Mouse (Mus musculus): ENCODE results near the gene Pip5kl1. TPM values are rescaled to one million over a fixed set of nuclear protein-coding genes. Genes with fewer than 3 reads are reported as not detected.
A peak's percentile ranks its signal among the peaks of the same experiment; 100 is the strongest.

The Pip5kl1 gene
- polyA plus RNA-seq, 1 experiment from 2014 or later: 2.8 TPM

DNA sequence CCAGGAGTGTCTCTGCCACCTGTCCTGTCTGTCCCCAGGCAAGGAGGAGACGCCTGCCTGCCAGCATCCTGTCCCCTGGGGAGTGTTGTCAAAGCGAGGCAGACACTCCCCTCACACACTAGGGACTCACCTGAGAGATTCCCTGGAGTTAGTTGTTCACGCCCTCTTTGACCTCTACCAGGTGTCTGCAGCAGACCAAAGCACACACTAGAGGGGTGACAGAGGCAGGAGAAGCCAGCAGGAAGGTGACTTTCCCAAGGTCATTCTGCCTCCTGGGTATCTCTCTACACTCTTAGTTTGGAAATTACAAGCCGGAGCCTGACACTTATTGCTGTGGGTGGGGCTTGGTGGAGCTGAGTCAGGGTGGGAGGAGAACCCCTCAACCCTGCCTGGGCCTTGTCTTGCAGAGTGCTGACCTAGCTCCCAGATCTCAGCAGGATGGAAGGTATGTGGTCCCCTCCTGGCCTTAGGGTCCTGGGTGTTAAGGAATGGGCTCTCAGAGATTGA is 53.5 kb downstream of the Pip5kl1 start:
- DNase-seq (ENCODE audit: low spot score): no peak
- Histone ChIP-seq H3K4me1 (peaks cover 77% of the 10 kb centered on the region), H3K36me3 (no peaks in the 10 kb centered on the region), H3K9me3 (replicated peaks) (no peaks in the 10 kb centered on the region), H3K27ac (replicated peaks) (peak overlapping the region; percentile 85), H3K27me3 (ENCODE audit: low read depth, poor library complexity, severe bottlenecking) (no peaks in the 10 kb centered on the region), H3K4me3 (no peak overlapping the region)
- 62% methylated on average over 4 of the region's 4 CpGs for WGBS

DNA sequence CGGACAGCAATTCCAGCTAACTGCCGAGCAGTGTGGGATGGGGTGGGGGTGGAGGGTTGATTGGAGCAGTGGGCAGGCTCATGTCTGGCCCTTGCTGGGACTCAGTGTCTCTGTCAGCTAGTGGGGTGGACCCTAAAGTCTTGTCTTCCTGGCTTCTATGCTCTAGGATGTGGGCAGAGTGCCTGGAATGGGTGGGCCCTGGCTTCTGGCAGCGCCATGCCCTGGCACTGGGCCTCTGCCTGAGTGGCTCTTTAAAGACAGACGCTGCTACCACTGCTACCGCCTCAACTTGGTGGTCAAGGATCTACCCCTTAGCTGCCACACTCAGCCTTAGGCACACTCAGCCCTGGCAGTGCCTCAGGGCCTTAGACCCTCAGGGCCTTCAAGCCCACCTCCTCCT is 54.1 kb downstream of the Pip5kl1 start:
- H3K4me1 ChIP-seq: peaks cover 78% of the 10 kb centered on the region
- H3K27ac ChIP-seq (replicated peaks): peak overlapping the region; percentile 85
- no peaks in the 10 kb centered on the region for H3K9me3 ChIP-seq (replicated peaks)
- 48% methylated on average over 5 of the region's 5 CpGs for WGBS
- H3K36me3 ChIP-seq: peaks cover 3% of the 10 kb centered on the region; the same call in 1 of the 2 replicates
- H3K27me3 ChIP-seq (ENCODE audit: low read depth, poor library complexity, severe bottlenecking): no peaks in the 10 kb centered on the region
- no peak for DNase-seq (ENCODE audit: low spot score)
- peak overlapping the region; percentile 41; the same call in 1 of the 2 replicates for H3K4me3 ChIP-seq

DNA sequence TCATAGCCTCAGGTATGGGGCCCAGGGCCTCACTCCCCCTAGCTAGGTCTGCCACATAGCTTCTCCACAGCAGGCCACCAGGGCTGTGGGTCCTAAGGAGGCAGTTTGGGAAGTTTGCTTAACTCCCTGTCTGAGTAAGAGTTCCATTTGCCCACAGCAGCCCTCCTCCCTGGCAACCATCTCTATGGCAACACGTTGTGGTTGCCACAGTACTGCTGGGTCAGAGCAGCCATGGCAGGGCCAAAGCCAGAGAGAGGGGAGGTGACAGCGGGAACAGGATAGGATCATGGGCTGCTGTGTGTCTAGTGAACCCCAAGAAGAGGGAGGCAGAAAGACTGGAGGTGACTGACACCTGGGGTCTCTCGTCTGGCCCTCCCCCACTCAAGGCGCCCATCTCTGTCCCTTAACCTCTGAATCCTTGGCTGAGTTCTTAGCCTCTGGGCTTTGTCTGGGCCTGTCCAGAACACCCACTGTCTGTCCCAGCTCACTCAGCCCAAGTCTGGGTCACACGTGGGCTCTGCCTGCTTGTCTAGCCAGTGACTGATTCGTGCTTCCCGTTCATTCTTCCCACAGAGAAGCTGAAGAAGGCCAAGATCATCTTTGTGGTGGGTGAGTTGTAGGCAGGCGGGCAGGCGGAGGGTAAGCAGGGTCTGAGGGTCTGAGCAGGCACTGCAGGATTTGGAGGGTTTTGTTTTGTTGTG is 54.8 kb downstream of the Pip5kl1 start:
- Histone ChIP-seq H3K4me1 (peaks cover 82% of the 10 kb centered on the region), H3K36me3 (peaks cover 4% of the 10 kb centered on the region; the same call in 1 of the 2 replicates), H3K27me3 (ENCODE audit: low read depth, poor library complexity, severe bottlenecking) (no peaks in the 10 kb centered on the region), H3K27ac (replicated peaks) (peak overlapping the region; percentile 85), H3K4me3 (peak overlapping the region; percentile 41), H3K9me3 (replicated peaks) (no peaks in the 10 kb centered on the region)
- DNase-seq (ENCODE audit: low spot score): peak; percentile 90
- 33% methylated on average over 9 of the region's 9 CpGs for WGBS

DNA sequence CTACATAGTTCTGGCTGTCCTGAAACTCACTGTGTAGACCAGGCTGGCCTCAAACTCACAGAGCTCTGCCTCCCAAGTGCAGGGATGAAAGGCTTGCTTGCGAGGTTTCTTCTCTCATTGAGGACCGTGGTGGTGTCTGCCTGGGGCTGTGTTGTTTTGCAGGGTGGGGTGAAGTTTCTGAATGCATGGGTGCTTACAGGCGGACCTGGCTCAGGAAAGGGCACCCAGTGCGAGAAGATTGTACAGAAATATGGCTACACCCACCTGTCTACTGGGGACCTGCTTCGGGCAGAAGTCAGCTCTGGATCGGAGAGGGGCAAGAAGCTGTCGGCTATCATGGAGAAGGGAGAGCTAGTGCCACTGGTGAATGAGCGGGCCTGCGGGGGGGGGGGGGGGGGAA is 55.4 kb downstream of the Pip5kl1 start:
- peak overlapping the region; percentile 41 for H3K4me3 ChIP-seq
- H3K9me3 ChIP-seq (replicated peaks): no peaks in the 10 kb centered on the region
- H3K27me3 ChIP-seq (ENCODE audit: low read depth, poor library complexity, severe bottlenecking): no peaks in the 10 kb centered on the region
- peaks cover 82% of the 10 kb centered on the region for H3K4me1 ChIP-seq
- peak overlapping the region; percentile 85 for H3K27ac ChIP-seq (replicated peaks)
- WGBS: 70% methylated on average over 7 of the region's 9 CpGs
- no peak for DNase-seq (ENCODE audit: low spot score)
- peaks cover 4% of the 10 kb centered on the region; the same call in 1 of the 2 replicates for H3K36me3 ChIP-seq

DNA sequence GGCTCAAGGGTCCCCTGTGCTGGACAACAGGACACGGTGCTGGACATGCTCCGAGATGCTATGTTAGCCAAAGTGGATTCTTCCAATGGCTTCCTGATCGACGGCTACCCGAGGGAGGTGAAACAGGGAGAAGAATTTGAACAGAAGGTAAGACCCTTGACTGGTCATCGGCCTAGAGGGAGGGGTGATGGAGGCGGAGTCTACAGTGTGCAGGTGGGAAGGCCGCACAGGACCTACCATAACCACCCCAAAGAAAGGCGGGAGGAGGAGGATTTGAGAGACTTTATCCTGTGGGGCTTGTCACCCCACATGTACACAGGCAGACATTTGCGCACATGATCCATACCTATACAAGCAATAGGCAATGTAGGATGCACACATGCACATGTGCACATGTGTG is 56.4 kb downstream of the Pip5kl1 start:
- Histone ChIP-seq H3K4me1 (peaks cover 72% of the 10 kb centered on the region), H3K27ac (replicated peaks) (peak overlapping the region; percentile 58)

DNA sequence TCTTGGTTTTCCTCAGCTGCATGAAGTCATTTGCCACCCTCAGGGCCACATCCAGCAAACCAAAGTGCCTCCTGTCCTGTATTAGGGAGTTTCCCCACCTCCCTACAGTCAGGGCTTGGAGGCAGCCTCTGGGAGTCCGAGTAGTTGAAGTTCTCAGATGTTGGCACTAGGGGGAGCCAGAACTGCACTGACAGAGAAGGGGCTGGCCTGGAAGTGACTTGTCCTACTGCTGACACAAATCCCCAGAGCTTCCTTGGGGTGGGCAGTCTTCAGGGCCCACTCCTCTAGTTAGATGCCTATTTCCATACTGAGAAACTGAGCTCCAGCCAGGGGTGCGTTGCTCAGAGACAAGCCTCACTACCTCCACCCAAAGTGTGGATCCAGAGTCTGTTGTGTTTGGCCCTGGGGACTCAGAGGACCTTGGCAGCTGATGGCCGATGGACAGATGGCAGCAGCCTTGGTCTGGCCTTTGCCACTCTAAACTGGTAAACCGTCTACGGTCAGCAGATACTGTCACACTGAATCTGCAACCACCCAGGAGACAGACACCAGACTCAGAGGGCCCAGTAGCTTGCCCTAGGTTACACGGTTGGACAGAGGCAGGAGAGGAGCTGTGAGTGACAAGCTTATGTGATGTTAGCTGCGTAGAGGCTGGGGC is 57.3 kb downstream of the Pip5kl1 start:
- peaks cover 4% of the 10 kb centered on the region; the same call in 1 of the 2 replicates for H3K36me3 ChIP-seq
- peak overlapping the region; percentile 50 for H3K27ac ChIP-seq (replicated peaks)
- H3K4me1 ChIP-seq: peaks cover 64% of the 10 kb centered on the region
- H3K4me3 ChIP-seq: no peak overlapping the region
- 61% methylated on average over 7 of the region's 7 CpGs for WGBS
- peak; percentile 80 for DNase-seq (ENCODE audit: low spot score)
- no peaks in the 10 kb centered on the region for H3K27me3 ChIP-seq (ENCODE audit: low read depth, poor library complexity, severe bottlenecking)
- H3K9me3 ChIP-seq (replicated peaks): no peaks in the 10 kb centered on the region

More for the DNA sequence above, 56.4 kb downstream of the Pip5kl1 start:
- no peak overlapping the region for H3K4me3 ChIP-seq
- no peaks in the 10 kb centered on the region for H3K9me3 ChIP-seq (replicated peaks)
- no peaks in the 10 kb centered on the region for H3K27me3 ChIP-seq (ENCODE audit: low read depth, poor library complexity, severe bottlenecking)
- no peak for DNase-seq (ENCODE audit: low spot score)
- peaks cover 4% of the 10 kb centered on the region; the same call in 1 of the 2 replicates for H3K36me3 ChIP-seq
- 92% methylated on average over 10 of the region's 10 CpGs for WGBS

Other genes starting within 250 kb of the Pip5kl1 start
- gene Ciz1, start 222.5 kb upstream of the Pip5kl1 start, polyA plus RNA-seq (2016; fragmentation: Nextera tagmentation; extraction: Ambion mirVana): 60.5 and 69.8 TPM in 2 replicates
- gene Dnm1, start 221.5 kb upstream of the Pip5kl1 start, polyA plus RNA-seq (2016; fragmentation: Nextera tagmentation; extraction: Ambion mirVana): 9.0 and 12.2 TPM in 2 replicates
- 39.4 and 44.3 TPM in 2 replicates for gene 1110008P14Rik, start 192.9 kb upstream of the Pip5kl1 start, polyA plus RNA-seq (2016; fragmentation: Nextera tagmentation; extraction: Ambion mirVana)
- gene Lcn2, start 186.5 kb upstream of the Pip5kl1 start, polyA plus RNA-seq (2016; fragmentation: Nextera tagmentation; extraction: Ambion mirVana): 0.20 TPM in 1 of 2 replicates, not detected in the other
- 26.2 and 28.8 TPM in 2 replicates for gene Ptges2, start 178.9 kb upstream of the Pip5kl1 start, polyA plus RNA-seq (2016; fragmentation: Nextera tagmentation; extraction: Ambion mirVana)
- gene Naif1, start 124.3 kb upstream of the Pip5kl1 start, polyA plus RNA-seq (2016; fragmentation: Nextera tagmentation; extraction: Ambion mirVana): 5.9 and 6.4 TPM in 2 replicates
- gene Slc25a25, start 123.4 kb upstream of the Pip5kl1 start, polyA plus RNA-seq (2016; fragmentation: Nextera tagmentation; extraction: Ambion mirVana): 29.2 and 35.7 TPM in 2 replicates
- gene Fam102a, start 39.5 kb upstream of the Pip5kl1 start, polyA plus RNA-seq (2016; fragmentation: Nextera tagmentation; extraction: Ambion mirVana): 6.8 and 7.9 TPM in 2 replicates
- gene Dpm2, start 3.9 kb upstream of the Pip5kl1 start, polyA plus RNA-seq (2016; fragmentation: Nextera tagmentation; extraction: Ambion mirVana): 113 and 116 TPM in 2 replicates
- 0.17 and 0.22 TPM in 2 replicates for gene 9430097D07Rik, start 887 bp downstream of the Pip5kl1 start, polyA plus RNA-seq (2016; fragmentation: Nextera tagmentation; extraction: Ambion mirVana)
- gene St6galnac4, start 12.3 kb downstream of the Pip5kl1 start, polyA plus RNA-seq (2016; fragmentation: Nextera tagmentation; extraction: Ambion mirVana): 15.9 and 17.1 TPM in 2 replicates
- gene St6galnac6, start 24.9 kb downstream of the Pip5kl1 start, polyA plus RNA-seq (2016; fragmentation: Nextera tagmentation; extraction: Ambion mirVana): 10.8 and 11.9 TPM in 2 replicates
- gene Ak1, start 47.0 kb downstream of the Pip5kl1 start, polyA plus RNA-seq (2016; fragmentation: Nextera tagmentation; extraction: Ambion mirVana): 26.4 and 30.3 TPM in 2 replicates
- gene Eng, start 71.8 kb downstream of the Pip5kl1 start, polyA plus RNA-seq (2016; fragmentation: Nextera tagmentation; extraction: Ambion mirVana): 25.6 and 29.2 TPM in 2 replicates
- 25.6 and 27.9 TPM in 2 replicates for gene Fpgs, start 129.3 kb downstream of the Pip5kl1 start, polyA plus RNA-seq (2016; fragmentation: Nextera tagmentation; extraction: Ambion mirVana)
- 119 and 132 TPM in 2 replicates for gene Cdk9, start 138.3 kb downstream of the Pip5kl1 start, polyA plus RNA-seq (2016; fragmentation: Nextera tagmentation; extraction: Ambion mirVana)
- gene Sh2d3c, start 146.3 kb downstream of the Pip5kl1 start, polyA plus RNA-seq (2016; fragmentation: Nextera tagmentation; extraction: Ambion mirVana): 26.7 and 33.6 TPM in 2 replicates
- gene 6330409D20Rik, start 166.2 kb downstream of the Pip5kl1 start, polyA plus RNA-seq (2016; fragmentation: Nextera tagmentation; extraction: Ambion mirVana): 0.94 and 2.1 TPM in 2 replicates
- gene Tor2a, start 182.4 kb downstream of the Pip5kl1 start, polyA plus RNA-seq (2016; fragmentation: Nextera tagmentation; extraction: Ambion mirVana): 59.2 and 59.8 TPM in 2 replicates
- gene Ttc16, start 200.8 kb downstream of the Pip5kl1 start, polyA plus RNA-seq (2016; fragmentation: Nextera tagmentation; extraction: Ambion mirVana): 0.31 TPM in 2 replicates
- 5.2 TPM in 2 replicates for gene Ptrh1, start 201.0 kb downstream of the Pip5kl1 start, polyA plus RNA-seq (2016; fragmentation: Nextera tagmentation; extraction: Ambion mirVana)
- gene Cfap157, start 209.6 kb downstream of the Pip5kl1 start, polyA plus RNA-seq (2016; fragmentation: Nextera tagmentation; extraction: Ambion mirVana): 0.90 and 1.2 TPM in 2 replicates

All from midbrain, embryonic 10.5 days (tissue).